Mouse (Mus musculus) left cerebral cortex, postnatal 25 days (tissue): Measurements from ENCODE around the gene Zfp790. TPM values are rescaled to one million over a fixed set of nuclear protein-coding genes. Genes with fewer than 3 reads are reported as not detected.
"Not testable (repeated sequence)": the region's sequence is repeated elsewhere in the genome, so short reads cannot be mapped to it uniquely, and the experiment has no call there.

ENCODE experiments used
- DNase-seq, 2 experiments: peaks; one replicate each; pipeline ENCODE4 v3.0.0; 2022; ENCODE audit warnings: low spot score in 2 of 2, mixed read lengths in 1 of 2
- intact Hi-C: fragments of 180-260 bp; cut with DNase I; formaldehyde crosslinking; loops from one replicate; pipeline ENCODE4 v1.15.1; 2025
- microRNA-seq, 2 experiments: library from miRNA; unstranded; fragments of <30 nt; microRNA quantifications; one replicate each; pipeline ENCODE4 v1.2.0; 2022
- total RNA-seq, 2 experiments: library from RNA; stranded (reverse); gene quantifications; 2 replicates each; pipeline ENCODE4 v1.2.3; 2021

The Zfp790 gene
- total RNA-seq, 2 experiments from 2014 or later = 22.2 to 22.4 TPM

DNA sequence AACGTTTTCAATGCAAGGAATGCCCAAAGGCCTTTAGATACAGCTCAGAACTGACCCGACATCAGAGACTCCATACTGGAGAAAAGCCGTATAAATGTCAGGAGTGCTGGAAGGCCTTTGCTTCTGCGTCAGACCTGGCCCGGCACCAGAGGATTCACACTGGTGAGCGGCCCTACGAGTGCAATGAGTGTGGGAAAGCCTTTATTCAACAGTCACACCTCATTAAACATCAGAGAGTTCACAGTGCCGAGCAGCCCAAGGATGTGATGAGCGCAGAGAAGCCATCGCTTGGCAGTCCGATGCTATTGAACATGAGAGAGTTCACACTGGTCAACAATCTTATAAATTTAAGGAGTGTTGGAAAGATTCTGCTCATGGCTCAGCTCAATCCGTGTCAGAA is 13.9 kb downstream of the Zfp790 start:
- intact Hi-C loops = no loop called here
- DNase-seq = no peak

DNA sequence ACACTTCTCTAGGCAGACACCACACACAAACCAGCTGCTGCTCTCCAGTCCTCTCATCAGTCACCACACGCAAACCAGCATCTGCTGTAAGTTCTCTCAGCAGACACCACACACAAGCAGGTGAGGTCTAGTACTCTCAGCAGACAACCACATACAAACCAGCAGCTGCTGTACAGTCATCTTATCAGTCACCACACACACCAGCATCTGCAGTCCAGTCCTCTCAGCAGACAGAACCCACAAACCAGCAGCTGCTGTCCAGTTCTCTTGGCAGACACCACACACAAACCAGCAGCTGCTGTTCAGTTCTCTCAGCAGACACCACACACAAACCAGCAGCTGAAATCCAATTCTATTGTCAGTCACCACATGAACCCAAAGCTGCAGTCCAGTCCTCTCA is 20.9 kb downstream of the Zfp790 start:
- DNase-seq = no peak
- intact Hi-C loops = no loop called here

DNA sequence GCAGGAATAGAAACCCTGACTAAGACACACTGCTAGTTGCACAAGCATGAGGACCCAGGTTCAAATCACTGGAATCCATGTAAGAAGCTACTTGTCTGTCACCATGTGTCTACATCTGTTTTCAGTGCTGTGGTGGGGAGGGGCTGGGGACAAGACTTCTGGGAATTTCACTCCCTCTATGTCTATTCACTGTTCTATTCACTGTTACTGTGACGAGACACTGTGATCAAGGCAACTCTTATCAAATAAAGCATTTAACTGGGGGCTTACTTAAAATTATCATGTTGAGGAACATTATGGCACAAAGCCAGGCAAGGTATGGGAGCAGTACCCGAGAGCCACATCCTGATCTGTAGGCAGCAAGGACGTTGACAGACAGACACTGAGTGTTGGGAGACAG is 23.3 kb downstream of the Zfp790 start:
- intact Hi-C loops = no loop called here
- no peak for DNase-seq

DNA sequence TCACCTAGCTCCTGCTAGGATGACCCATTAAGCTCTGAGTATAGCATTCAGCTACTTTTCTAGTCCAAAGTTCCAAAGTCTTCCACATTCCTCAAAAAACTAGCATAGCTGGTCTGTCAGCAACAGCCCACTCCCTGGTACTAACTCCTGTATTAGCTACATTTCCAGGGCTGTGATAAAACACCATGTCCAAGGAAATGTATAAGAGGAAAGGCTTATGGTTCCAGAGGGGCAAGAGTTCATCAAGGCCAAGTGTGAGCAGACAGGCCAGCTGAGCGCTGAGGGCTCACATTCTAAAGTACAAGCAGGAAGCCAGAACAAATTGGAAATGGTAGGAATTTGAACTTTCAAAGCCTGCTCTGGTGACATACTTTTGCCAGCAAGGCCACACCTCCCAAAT is 26.2 kb downstream of the Zfp790 start:
- intact Hi-C loops = no loop called here
- DNase-seq = no peak

DNA sequence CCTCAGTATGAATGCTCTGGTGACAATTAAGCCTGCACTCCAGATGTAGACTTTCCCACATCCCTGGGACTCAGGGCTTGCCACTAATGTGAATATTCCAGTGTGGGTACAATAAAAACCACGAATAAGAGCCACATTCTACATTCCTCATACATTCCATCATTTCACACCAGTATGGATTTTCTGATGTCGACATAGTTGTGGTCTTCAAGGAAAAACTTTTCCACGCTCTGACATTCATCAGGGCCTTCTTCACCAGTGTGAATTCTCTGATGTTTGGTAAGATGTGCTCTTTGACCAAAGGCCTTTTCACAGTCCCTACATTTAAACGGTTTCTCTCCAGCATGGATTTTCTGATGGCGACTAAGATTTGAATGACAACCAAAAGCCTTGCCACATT is 28.7 kb downstream of the Zfp790 start:
- intact Hi-C loops = no loop called here
- DNase-seq = no peak

DNA sequence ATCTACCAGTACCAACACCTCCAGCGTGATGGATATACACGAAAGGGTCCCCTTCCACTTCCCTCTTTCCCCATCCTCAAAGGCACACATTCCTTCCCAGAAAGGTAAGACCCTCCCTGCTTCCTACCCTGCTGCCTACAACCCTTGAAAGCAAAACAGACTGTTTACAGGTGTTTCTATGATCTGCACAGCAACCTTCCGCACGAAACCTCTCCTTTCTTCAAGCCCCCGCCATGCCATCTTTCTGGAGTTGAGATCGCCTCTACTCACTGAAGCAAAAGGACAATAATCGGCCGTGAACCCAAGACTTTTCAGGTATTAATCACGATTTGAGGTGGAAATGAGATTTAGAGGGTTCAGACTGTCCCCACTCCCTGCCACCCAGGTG is 36.9 kb downstream of the Zfp790 start:
- DNase-seq = no peak
- intact Hi-C loops = no loop called here

DNA sequence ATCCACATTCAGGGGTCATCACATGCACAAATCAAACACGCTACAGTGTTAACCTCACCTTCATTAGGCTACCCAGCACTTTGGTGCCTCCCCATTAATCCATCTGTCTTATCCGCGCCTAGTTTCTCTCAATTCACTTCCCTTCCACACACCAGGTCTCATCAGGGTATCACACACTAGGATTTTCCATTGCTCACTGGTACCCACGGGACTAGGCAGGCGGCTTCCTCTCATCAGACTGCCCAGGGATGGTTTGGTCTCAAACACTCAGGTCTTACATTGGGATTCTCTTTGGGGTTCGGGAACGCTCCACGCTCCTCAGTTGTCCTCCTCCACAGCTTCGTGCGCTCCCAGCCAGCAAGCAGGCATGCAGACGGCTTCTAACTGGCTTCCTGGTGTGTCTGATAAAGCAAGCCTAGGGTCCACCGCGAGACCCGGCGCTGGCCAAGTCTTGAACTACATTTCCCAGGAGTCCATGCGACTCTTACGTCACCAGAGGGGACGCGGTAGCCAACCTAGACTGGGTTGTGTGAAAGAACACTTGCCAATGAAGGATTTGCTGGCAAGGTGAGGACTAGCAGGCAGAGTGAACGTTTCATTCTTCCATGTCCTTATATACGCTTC is 37.4 kb downstream of the Zfp790 start, which contains the start of gene Zfp940:
Gene Zfp940, minus strand, starts transcription at position 451 of the 624 bp plus-strand sequence.
- intact Hi-C loops = no loop called here
- peak; percentile 90 to 96 for DNase-seq

DNA sequence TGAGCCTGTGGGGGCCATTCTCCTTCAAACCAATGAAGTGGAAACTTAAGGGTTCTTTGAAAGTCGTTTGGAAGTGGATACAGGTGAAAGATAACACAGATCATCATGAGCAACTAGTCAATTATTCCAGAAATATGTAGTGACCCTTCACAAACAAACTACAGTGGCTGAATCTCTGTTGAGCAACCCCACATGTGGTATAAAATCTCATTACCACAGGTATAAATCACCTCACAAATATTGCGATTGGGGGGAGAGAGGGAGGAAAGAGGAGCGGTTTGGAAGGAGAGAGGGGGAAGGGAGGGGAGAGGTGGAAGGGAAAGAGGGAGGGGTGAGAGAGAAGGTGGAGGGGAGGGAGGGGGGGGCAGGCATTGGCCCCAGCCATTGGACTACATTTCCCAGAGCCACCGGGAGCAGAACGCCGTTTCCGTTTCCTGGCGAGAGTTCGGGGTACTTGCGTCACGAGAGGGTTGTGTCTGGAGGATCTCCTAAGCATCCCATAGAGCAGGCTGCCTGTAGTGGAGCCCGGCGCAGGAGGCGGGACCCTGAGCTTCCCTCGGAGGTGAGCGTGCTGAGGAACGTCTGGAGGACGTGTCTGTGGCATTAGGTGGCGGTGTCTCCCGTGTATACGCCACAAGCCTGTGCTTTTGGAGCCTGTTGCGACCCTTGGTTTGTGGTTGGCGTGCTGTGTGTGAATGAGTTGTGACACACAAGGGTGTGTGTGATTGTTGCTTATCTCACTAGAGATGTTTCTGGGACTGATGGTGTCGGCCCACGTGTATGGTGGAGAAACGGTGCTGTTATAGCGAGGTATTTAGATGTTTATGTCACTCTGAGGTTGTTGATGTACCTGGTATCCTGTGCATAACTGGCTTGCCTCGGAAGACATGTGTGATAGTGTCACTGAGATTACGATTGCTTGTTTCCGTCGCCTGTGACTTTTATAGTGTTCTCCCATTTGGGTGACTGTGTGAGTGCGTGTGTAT is 43.9 kb downstream of the Zfp790 start, which contains the start of gene Zfp420:
Gene Zfp420, plus strand, starts transcription at position 448 of the 986 bp plus-strand sequence.
- intact Hi-C loops = loop anchor here (5.0 kb wide), 1 partner anchor 47 kb away; the partner anchor contains the start of genes Zfp27 and Zfp383
- DNase-seq = peak; percentile 88 to 97

DNA sequence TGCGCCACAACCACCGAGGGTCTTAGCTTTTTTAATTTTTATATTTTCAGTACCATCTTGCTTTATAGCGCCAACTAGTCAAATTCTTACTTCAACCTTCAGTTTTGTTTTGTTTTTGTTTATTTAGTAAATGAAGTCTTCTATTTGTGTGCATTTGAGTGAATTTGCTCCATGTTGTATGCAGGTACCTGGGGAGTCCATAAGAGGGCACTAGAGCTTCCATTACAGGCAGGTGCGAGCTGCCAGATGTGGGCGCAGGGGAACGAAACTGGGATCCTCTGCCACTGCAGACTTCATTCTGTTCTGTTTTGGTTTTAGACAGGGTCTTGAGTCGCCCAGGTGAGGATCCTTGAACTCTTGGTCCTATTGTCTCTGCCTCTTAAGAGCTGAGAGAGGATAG is 45.7 kb downstream of the Zfp790 start:
- DNase-seq = no peak
- intact Hi-C loops = no loop called here

DNA sequence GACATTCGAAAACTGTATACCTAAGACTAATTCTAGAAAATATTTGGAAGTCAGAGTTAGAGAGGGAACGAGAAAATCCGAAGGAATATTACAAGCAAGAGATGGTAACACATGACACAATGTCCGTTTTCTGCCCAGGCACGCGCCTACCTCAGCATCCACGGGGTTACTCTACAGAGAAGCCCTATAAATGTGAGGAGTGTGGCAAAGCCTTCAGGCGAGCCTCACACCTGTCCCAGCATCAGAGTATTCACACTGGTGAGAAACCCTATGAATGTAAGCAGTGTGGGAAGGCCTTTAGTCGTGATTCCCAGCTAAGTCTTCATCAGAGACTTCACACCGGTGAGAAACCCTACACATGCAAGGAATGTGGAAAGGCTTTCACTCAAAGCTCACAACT is 58.3 kb downstream of the Zfp790 start:
- DNase-seq = no peak
- intact Hi-C loops = no loop called here

DNA sequence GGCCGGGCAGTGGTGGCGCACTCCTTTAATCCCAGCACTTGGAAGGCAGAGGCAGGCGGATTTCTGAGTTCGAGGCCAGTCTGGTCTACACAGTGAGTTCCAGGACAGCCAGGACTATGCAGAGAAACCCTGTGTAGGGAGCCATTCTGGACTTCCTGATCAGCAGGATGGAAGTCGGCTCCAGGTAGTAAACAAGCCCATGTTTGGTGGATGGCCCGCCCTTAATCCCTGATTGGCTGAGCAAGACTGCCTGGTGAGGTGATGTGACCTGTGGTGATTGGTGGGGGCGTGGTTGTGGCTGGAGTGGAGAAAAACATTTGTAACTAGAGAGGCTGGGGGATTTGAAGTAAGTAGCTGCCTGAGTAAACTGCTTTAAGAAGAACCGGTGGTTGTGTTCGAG is 61.6 kb downstream of the Zfp790 start:
- intact Hi-C loops, DNase-seq: not testable (repeated sequence)

DNA sequence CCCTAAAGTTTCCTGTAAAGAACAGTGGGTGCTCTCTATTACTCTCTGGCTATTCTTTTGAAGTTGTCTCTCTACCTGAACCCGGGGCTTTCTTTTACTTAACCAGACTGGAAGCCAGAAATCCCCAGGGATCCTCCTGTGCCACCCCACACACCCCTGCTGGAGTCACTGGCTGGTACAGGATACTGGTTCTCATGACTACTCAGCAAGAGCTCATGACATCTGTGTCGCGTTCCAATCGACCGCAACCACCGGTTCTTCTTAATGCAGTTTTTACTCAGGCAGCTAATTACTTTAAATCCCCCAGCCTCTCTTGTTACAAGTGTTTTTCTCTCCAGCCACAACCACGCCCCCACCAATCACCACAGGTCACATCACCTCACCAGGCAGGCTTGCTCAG is 64.1 kb downstream of the Zfp790 start:
- no peak for DNase-seq
- intact Hi-C loops = no loop called here

Small RNAs within 50 kb of the gene (microRNA-seq; reads per million reads assigned to microRNA genes)
- gene Mir1964 = 3.0 to 4.2 reads per million in 2 experiments

Other genes with a start within 250 kb of the Zfp790 start
- gene Catsperg2, start 89.1 kb upstream of the Zfp790 start, total RNA-seq = under 1 TPM in 1 of 2 experiments, not detected in 1; 0.30 TPM
- gene Zfp84, start 47.6 kb upstream of the Zfp790 start, total RNA-seq = 10 to 100 TPM; 15.7 to 17.6 TPM
- gene Zfp30, start 32.1 kb upstream of the Zfp790 start, total RNA-seq = 10 to 100 TPM; 10.6 to 11.9 TPM
- gene Zfp940, start 37.6 kb downstream of the Zfp790 start, total RNA-seq = 10 to 100 TPM; 18.6 to 25.6 TPM
- 10 to 100 TPM; 14.2 to 14.4 TPM for gene Zfp420, start 43.9 kb downstream of the Zfp790 start, total RNA-seq
- 10 to 100 TPM; 18.5 to 21.6 TPM for gene Zfp27, start 90.5 kb downstream of the Zfp790 start, total RNA-seq
- gene Zfp383, start 92.1 kb downstream of the Zfp790 start, total RNA-seq = 1 to 10 TPM; 8.0 to 8.8 TPM
- gene Zfp74, start 138.0 kb downstream of the Zfp790 start, total RNA-seq = 10 to 100 TPM; 16.7 to 17.9 TPM
- 1 to 10 TPM; 3.8 to 6.4 TPM for gene Zfp568, start 167.8 kb downstream of the Zfp790 start, total RNA-seq
- gene Zfp14, start 235.3 kb downstream of the Zfp790 start, total RNA-seq = 1 to 10 TPM; 7.2 to 8.5 TPM